Mouse (Mus musculus): ENCODE data around the gene Iqschfp.

Iqschfp gene

GRCm38 (mm10) chr3:68664337-68664736 is 772.3 kb downstream of the Iqschfp start:
- no peak for DNase-seq

- DNase-seq: no peak
Observed at GRCm38 (mm10) chr3:68666377-68666776, 774.3 kb downstream of the Iqschfp start.

GRCm38 (mm10) chr3:68667852-68668251 is 775.8 kb downstream of the Iqschfp start:
- no peak for DNase-seq

- no peak for DNase-seq
Observed at GRCm38 (mm10) chr3:68669418-68669974, 777.5 kb downstream of the Iqschfp start.

GRCm38 (mm10) chr3:68674721-68675120 is 782.7 kb downstream of the Iqschfp start:
- no peak for DNase-seq

- DNase-seq: no peak
Observed at GRCm38 (mm10) chr3:68675216-68675835, 783.3 kb downstream of the Iqschfp start.
